Mouse (Mus musculus) heart, embryonic 13.5 days (tissue): ENCODE measurements around the gene Olfr51. TPM values are rescaled to one million over a fixed set of nuclear protein-coding genes. Genes with fewer than 3 reads are reported as not detected.
"Not testable (repeated sequence)": the region's sequence is repeated elsewhere in the genome, so short reads cannot be mapped to it uniquely, and the experiment has no call there.

ENCODE experiments used
- ATAC-seq: fragments of 200-750 bp; cut with Nextera tagmentation; 2 replicates; pipeline ENCODE4 v1.8.0; 2017; ENCODE audit warnings: moderate TSS enrichment; ENCODE audit not compliant: insufficient number of reproducible peaks, low FRiP score, low TSS enrichment; ENCODE audit errors: extremely low read depth
- H3K27ac ChIP-seq: fragments of 300-500 bp; sonication (generic); replicated peaks from 2 replicates; pipeline ENCODE4 v1.5.1; 2015; ENCODE audit warnings: moderate library complexity, mild to moderate bottlenecking, inconsistent platforms
- H3K27me3 ChIP-seq: fragments of 300-500 bp; sonication (generic); replicated peaks from 2 replicates; pipeline ENCODE4 v1.6.1; 2015; ENCODE audit warnings: mild to moderate bottlenecking, inconsistent platforms
- H3K36me3 ChIP-seq: fragments of 300-500 bp; sonication (generic); 2 replicates; pipeline ENCODE4 v1.6.1; 2015; ENCODE audit warnings: mild to moderate bottlenecking, inconsistent platforms
- H3K4me1 ChIP-seq: fragments of 300-500 bp; sonication (generic); 2 replicates; pipeline ENCODE4 v1.6.1; 2015; ENCODE audit warnings: inconsistent platforms
- H3K4me2 ChIP-seq: fragments of 300-500 bp; sonication (generic); 2 replicates; pipeline ENCODE4 v1.6.1; 2015; ENCODE audit warnings: inconsistent platforms, mild to moderate bottlenecking, moderate library complexity
- H3K4me3 ChIP-seq: fragments of 300-500 bp; sonication (generic); 2 replicates; pipeline ENCODE4 v1.5.1; 2015; ENCODE audit warnings: moderate library complexity, mild to moderate bottlenecking, inconsistent platforms
- H3K9ac ChIP-seq: fragments of 300-500 bp; sonication (generic); 2 replicates; pipeline ENCODE4 v1.6.1; 2015; ENCODE audit warnings: inconsistent platforms, mild to moderate bottlenecking, moderate library complexity
- H3K9me3 ChIP-seq: fragments of 300-500 bp; sonication (generic); 2 replicates; pipeline ENCODE4 v1.6.1; 2016; ENCODE audit warnings: inconsistent platforms
- WGBS: fragments of 180-500 bp; shearing (Covaris S2); methylation state at CpG from one replicate; pipeline ENCODE4 v1.1.7; 2015; ENCODE audit warnings: mixed read lengths; 5-methylcytosine and 5-hydroxymethylcytosine counted together
- polyA plus RNA-seq: library from polyadenylated mRNA; unstranded; fragments of >200 nt; fragmentation: Nextera tagmentation; extraction: Ambion mirVana; gene quantifications from 2 replicates; pipeline ENCODE4 v1.2.1, GENCODE M21; 2015

Olfr51 gene
- not detected in 2 replicates for polyA plus RNA-seq

GRCm38 (mm10) chr11:51003296-51003695, at the start of gene Olfr51:
Gene Olfr51, plus strand, starts transcription at chr11:51003596.
- H3K36me3 ChIP-seq: no peaks in the 10 kb centered on the region
- ATAC-seq: no peak
- 60% methylated on average over 5 of the region's 5 CpGs for WGBS

GRCm38 (mm10) chr11:50953665-50954064, 49.7 kb upstream of the Olfr51 start, which contains the start of gene Prop1:
Gene Prop1, minus strand, starts transcription at chr11:50953765.
- Histone ChIP-seq H3K4me1 (no peaks in the 10 kb centered on the region), H3K36me3 (no peaks in the 10 kb centered on the region), H3K9me3 (no peaks in the 10 kb centered on the region), H3K27me3 (peaks cover 64% of the 10 kb centered on the region), H3K9ac (no peak within 1 kb of the TSS), H3K4me3 (no peak within 1 kb of the TSS), H3K27ac (no peak within 1 kb of the TSS), H3K4me2 (no peak within 1 kb of the TSS)
- ATAC-seq: no peak
- 49% methylated on average over 6 of the region's 6 CpGs for WGBS

More at GRCm38 (mm10) chr11:51003296-51003695, at the start of gene Olfr51:
- no peaks in the 10 kb centered on the region for H3K27me3 ChIP-seq
- H3K27ac ChIP-seq: no peak within 1 kb of the TSS
- H3K9me3 ChIP-seq: 0 out of 2 replicates have a peak, but pooled peaks cover 3% of the 10 kb centered on the region
- H3K4me3 ChIP-seq: no peak within 1 kb of the TSS
- H3K9ac ChIP-seq: no peak within 1 kb of the TSS
- H3K4me2 ChIP-seq: no peak within 1 kb of the TSS
- no peaks in the 10 kb centered on the region for H3K4me1 ChIP-seq

DNA sequence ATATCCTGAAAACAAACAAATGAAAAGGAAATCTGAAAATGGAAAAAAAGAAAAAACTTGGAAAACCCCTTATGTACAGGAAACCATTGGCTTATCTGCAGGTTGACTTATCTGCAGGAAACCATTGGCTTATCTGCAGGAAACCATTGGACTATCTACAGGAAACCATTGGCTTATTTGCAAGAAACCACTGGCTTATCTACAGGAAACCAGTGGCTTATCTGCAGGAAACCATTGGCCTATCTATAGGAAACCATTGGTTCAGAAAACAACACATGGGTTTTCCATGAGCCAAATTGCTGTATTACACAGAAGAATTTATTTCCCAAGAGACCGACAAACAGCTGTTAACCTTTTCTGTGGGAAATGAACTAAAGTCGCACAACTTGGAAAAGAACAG, 38.5 kb upstream of the Olfr51 start:
- Histone ChIP-seq H3K4me3 (no peak overlapping the region), H3K4me1 (no peaks in the 10 kb centered on the region), H3K9me3 (no peaks in the 10 kb centered on the region), H3K36me3 (no peaks in the 10 kb centered on the region), H3K27ac (no peak overlapping the region), H3K9ac (no peak overlapping the region), H3K27me3 (peaks cover 35% of the 10 kb centered on the region), H3K4me2 (no peak overlapping the region)
- WGBS: 54% methylated on average over 2 of the region's 2 CpGs
- no peak for ATAC-seq

DNA sequence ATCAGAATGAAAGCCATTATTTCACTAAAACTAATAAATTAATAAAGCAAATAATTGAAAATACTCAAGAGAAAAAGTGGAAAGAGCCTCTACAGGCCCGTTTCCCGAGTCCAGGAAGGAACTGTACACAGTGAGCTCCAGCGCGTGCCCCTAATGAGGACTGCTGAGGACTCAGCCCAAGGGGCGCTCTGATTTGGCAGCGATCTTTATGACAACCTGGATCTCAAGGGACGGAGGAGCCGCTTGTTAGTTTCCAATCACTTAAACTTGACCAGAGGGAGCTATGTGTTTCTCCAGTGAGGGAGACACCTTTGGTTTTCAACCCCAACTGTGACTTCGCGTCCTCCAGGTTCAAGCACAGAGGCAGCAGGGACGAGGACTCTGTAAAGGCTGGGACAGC, 37.2 kb upstream of the Olfr51 start, which contains the start of gene Olfr1378:
Olfr1378 (plus strand) TSS at position 301 of the 400 bp plus-strand sequence.
- Histone ChIP-seq H3K4me2 (no peak within 1 kb of the TSS), H3K9ac (no peak within 1 kb of the TSS), H3K27me3 (peaks cover 42% of the 10 kb centered on the region), H3K9me3 (no peaks in the 10 kb centered on the region), H3K27ac (no peak within 1 kb of the TSS), H3K4me1 (no peaks in the 10 kb centered on the region), H3K36me3 (no peaks in the 10 kb centered on the region), H3K4me3 (no peak within 1 kb of the TSS)
- no peak for ATAC-seq
- WGBS: 77% methylated on average over 11 of the region's 11 CpGs

GRCm38 (mm10) chr11:50977216-50977615, 26.2 kb upstream of the Olfr51 start:
- no peak overlapping the region for H3K4me3 ChIP-seq
- H3K4me1 ChIP-seq: no peaks in the 10 kb centered on the region
- no peak overlapping the region for H3K27ac ChIP-seq
- H3K36me3 ChIP-seq: no peaks in the 10 kb centered on the region
- H3K4me2 ChIP-seq: no peak overlapping the region
- no peak for ATAC-seq
- WGBS: 57% methylated on average over 4 of the region's 4 CpGs
- peaks cover 48% of the 10 kb centered on the region for H3K27me3 ChIP-seq
- H3K9me3 ChIP-seq: no peaks in the 10 kb centered on the region
- no peak overlapping the region for H3K9ac ChIP-seq

DNA sequence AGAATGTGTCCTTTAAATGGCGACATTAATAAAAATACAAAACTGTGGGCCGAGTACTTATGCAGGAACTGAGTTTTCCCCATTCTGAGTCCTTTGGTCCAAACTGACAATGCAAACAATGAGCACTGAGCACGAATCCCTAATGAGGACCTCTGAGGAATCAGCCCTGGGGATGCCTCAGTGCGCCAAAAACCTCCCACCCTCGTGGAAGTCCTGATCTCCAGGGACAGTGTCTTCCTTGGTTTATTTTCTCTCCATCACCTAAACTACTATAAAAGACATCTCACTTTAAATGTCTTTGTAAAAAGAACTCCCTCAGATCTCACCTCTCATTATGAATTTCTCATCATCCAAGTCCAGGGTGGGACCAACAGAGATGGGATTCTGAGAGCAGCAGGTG, 21.7 kb upstream of the Olfr51 start, which contains the start of gene Olfr1377:
Olfr1377 (plus strand) TSS at position 301 of the 400 bp plus-strand sequence.
- H3K9ac ChIP-seq: no peak within 1 kb of the TSS
- peaks cover 3% of the 10 kb centered on the region; the same call in 1 of the 2 replicates for H3K4me1 ChIP-seq
- H3K4me3 ChIP-seq: no peak within 1 kb of the TSS
- no peaks in the 10 kb centered on the region for H3K36me3 ChIP-seq
- no peak for ATAC-seq
- 59% methylated on average over 5 of the region's 5 CpGs for WGBS
- H3K27ac ChIP-seq: no peak within 1 kb of the TSS
- no peaks in the 10 kb centered on the region for H3K9me3 ChIP-seq
- H3K4me2 ChIP-seq: no peak within 1 kb of the TSS
- H3K27me3 ChIP-seq: peaks cover 51% of the 10 kb centered on the region

DNA sequence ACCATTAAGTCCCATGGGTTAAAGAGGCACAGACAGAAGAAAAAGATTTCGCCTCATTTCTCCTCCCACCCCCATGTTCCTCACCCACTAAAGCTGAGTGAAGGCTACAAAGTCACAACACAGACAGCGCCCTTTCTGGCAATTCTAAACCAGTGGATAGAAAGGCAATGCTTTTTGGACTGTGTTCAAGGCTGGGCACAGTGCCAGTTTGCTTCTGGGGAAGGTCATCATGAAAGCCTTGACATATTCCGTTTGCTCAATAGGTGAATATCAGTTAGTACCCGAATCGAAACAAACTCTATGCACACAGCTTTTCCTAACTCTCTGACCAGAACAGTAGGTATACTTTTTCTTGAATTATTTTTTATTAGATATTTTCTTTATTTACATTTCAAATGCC, 8.4 kb downstream of the Olfr51 start:
- Histone ChIP-seq H3K4me3 (no peak overlapping the region), H3K9ac (no peak overlapping the region), H3K27ac (no peak overlapping the region), H3K4me2 (no peak overlapping the region), H3K9me3 (no peaks in the 10 kb centered on the region), H3K36me3 (no peaks in the 10 kb centered on the region), H3K27me3 (0 out of 2 replicates have a peak, but pooled peaks cover 3% of the 10 kb centered on the region), H3K4me1 (no peaks in the 10 kb centered on the region; the same call in 1 of the 2 replicates)
- WGBS: 45% methylated on average over 5 of the region's 5 CpGs
- ATAC-seq: no peak

GRCm38 (mm10) chr11:51013936-51014335, 10.5 kb downstream of the Olfr51 start, which contains the start of gene Olfr54:
Gene Olfr54, plus strand, starts transcription at chr11:51014236.
- ATAC-seq: no peak
- Histone ChIP-seq H3K4me2 (no peak within 1 kb of the TSS), H3K4me3 (no peak within 1 kb of the TSS), H3K27ac (no peak within 1 kb of the TSS), H3K36me3 (no peaks in the 10 kb centered on the region), H3K27me3 (0 out of 2 replicates have a peak, but pooled peaks cover 3% of the 10 kb centered on the region), H3K9ac (no peak within 1 kb of the TSS), H3K9me3 (no peaks in the 10 kb centered on the region), H3K4me1 (no peaks in the 10 kb centered on the region; the same call in 1 of the 2 replicates)
- 45% methylated on average over 1 of the region's 1 CpGs for WGBS

DNA sequence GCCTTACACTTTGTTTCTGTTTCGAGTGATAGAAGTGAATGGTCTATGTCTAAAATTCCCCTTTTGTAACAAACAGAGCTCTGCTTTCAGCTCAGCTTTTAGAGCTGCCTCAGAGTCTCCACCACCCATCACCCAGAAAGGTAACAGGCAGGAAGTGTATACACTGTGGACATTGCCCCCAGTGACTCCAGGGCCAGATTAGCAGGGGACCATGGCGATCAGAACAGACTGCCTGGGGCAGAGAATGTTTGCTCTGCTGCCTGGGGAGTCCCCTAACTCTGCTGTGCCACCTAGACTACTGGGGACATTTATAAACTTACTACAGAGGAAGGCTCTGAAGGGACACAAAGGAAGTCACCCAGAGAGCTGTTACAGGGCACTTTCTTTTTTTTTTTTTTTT, 12.9 kb downstream of the Olfr51 start:
- Histone ChIP-seq H3K9ac (no peak overlapping the region), H3K27me3 (0 out of 2 replicates have a peak, but pooled peaks cover 3% of the 10 kb centered on the region), H3K4me3 (no peak overlapping the region), H3K9me3 (no peaks in the 10 kb centered on the region), H3K4me1 (no peaks in the 10 kb centered on the region; the same call in 1 of the 2 replicates), H3K36me3 (no peaks in the 10 kb centered on the region), H3K4me2 (no peak overlapping the region), H3K27ac (no peak overlapping the region)
- ATAC-seq: no peak
- 42% methylated on average over 2 of the region's 2 CpGs for WGBS

- not testable (repeated sequence) for ATAC-seq
Measured at GRCm38 (mm10) chr11:51026811-51027210, 23.4 kb downstream of the Olfr51 start.

DNA sequence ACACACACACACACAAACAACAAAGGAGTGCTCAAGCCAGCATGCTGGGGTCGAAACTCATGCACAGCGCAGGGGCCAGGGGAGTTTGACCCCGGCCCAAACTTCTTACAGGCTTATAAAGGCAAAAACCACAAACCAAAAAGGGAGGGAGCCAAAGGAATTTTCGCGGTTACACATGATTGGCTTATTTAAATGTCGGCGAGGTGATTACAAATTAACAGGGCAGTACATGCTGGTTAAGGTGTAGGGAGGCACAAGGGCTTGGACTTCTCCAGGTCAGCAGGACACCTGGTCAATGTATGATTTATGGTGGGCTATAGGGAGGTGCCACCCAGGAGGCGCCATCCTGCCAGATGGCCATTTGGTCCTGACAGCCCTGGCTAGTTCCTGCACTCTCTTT, 26.0 kb downstream of the Olfr51 start:
- H3K9ac ChIP-seq, H3K27ac ChIP-seq, H3K4me3 ChIP-seq, ATAC-seq, H3K36me3 ChIP-seq, H3K27me3 ChIP-seq, H3K4me2 ChIP-seq, H3K9me3 ChIP-seq, H3K4me1 ChIP-seq: not testable (repeated sequence)
- 73% methylated on average over 8 of the region's 8 CpGs for WGBS

More at GRCm38 (mm10) chr11:51026811-51027210, 23.4 kb downstream of the Olfr51 start:
- 80% methylated on average over 11 of the region's 11 CpGs for WGBS
- H3K27me3 ChIP-seq, H3K4me2 ChIP-seq, H3K27ac ChIP-seq, H3K4me1 ChIP-seq, H3K9ac ChIP-seq, H3K9me3 ChIP-seq, H3K4me3 ChIP-seq, H3K36me3 ChIP-seq: not testable (repeated sequence)

- WGBS: 73% methylated on average over 2 of the region's 2 CpGs
- no peak for ATAC-seq
- no peak overlapping the region for H3K27ac ChIP-seq
- H3K4me1 ChIP-seq: no peaks in the 10 kb centered on the region
- peaks cover 5% of the 10 kb centered on the region for H3K27me3 ChIP-seq
- H3K9me3 ChIP-seq: no peaks in the 10 kb centered on the region; the same call in 1 of the 2 replicates
- no peak overlapping the region for H3K4me3 ChIP-seq
- H3K9ac ChIP-seq: no peak overlapping the region
- H3K4me2 ChIP-seq: no peak overlapping the region
- no peaks in the 10 kb centered on the region for H3K36me3 ChIP-seq
Measured at GRCm38 (mm10) chr11:51030225-51030624, 26.8 kb downstream of the Olfr51 start.
